Mouse (Mus musculus) v-Abl transformed pro-B cells (cell line): Measurements from ENCODE around the gene Atp8a1.

Experiments used
- in situ Hi-C, 2 experiments: fragments of 400-800 bp; cut with MboI; formaldehyde crosslinking; loops; one replicate each; pipeline ENCODE4 v1.15.1; 2025; ENCODE audit not compliant: unreplicated experiment in 2 of 2

The Atp8a1 gene

GRCm38 (mm10) chr5:67699418-67699817, 147.8 kb downstream of the Atp8a1 start:
- in situ Hi-C loops = no loop called here

GRCm38 (mm10) chr5:67698176-67698575, 149.1 kb downstream of the Atp8a1 start:
- in situ Hi-C loops = no loop called here

DNA sequence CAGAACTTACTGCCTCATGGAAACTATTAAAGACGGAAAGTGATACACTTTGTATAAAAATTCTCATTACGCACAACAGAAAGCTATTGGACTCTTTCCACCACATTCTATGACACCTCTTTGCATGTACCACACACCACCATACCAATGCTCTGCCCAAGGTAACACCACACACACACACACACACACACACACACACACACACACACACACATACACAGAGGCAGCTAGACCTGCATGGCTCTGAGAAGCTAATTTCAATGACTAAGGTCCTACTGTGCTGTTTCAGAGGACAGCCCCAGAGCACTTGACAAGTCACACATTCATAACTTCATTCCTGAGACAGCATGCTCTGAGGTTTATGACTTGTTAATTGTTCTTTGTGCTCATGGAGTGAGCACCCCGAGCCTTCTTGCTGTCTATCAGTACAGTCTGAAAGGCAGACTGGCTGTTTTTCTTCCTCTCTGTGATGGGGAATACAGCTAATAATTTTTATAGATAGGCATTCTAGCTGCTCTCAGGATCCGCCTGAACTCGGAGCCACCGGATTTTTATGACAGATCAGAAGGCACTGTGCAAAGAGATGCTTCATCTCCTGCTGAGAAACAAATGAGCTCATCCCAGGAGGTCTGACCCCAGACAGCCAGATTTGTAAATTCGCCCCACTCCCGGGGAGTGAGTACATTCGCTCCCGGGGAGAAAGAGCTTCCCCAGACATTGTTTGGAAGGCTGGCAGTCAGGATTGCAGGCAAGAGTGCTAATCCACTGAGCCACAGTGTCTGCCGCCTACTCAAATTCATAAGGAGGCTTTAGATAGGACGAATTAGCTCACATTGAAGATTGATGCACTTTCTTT, 150.3 kb downstream of the Atp8a1 start:
- in situ Hi-C loops = no loop called here

GRCm38 (mm10) chr5:67695055-67695710, 152.1 kb downstream of the Atp8a1 start:
- in situ Hi-C loops = no loop called here

DNA sequence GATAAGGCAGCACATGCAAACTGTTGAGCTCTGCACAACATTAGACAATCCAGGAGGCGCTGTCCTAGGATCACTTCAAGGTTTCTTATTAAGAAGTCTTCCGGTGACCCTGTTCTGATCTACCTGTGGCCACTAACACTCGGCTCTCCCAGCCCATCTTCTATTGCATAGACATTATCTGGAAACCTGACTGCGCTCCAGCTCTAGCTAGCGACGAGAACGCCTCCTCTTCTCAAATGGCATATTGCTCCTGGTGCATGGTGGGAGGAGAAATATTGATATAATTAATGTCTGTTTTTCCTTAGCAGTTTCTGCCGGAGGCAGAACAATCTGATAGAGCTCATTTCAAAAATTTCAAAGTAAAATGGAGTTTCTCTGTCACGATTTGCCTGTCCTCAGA, 156.9 kb downstream of the Atp8a1 start:
- in situ Hi-C loops = no loop called here

DNA sequence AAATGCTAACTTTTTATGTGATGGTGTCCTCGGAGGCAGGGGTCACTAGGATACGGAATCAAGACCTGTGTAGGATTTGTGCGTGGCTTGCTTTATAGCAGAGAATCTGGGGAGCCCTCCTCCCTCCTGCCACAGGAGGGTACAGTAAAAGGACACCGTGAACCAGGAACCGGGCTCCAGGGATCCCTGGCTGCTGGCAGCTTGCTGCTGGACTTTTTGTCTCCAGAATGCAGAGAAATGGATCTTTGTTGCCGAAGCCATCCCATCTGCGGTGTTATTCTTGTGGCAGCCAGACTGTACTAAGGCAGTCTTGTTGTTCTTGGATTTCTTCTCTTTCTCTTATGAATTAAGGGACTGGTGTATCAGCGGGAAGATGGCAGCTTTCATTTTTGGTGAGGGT, 159.2 kb downstream of the Atp8a1 start:
- in situ Hi-C loops = no loop called here

- in situ Hi-C loops = no loop called here
Measured at GRCm38 (mm10) chr5:67685906-67686305, 161.3 kb downstream of the Atp8a1 start.

DNA sequence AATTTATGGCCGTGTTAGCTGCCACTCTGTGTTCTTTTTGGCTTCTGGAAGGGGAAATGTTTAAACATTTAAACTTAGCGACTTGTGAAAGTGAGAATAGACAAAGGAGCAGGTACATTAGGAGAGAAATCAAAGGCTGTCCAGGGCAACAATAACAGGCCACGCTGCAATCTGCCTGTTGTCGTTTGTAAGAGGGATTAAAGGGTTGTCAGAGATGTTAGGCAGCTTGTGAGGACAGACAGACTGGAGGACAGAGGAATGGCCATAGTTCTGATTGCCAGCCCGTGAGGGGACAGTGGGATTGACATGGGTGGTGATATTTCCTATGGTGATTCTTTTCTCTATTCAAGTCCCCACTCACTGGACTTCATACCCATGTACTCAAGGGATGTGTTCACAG, 161.8 kb downstream of the Atp8a1 start:
- in situ Hi-C loops = no loop called here

DNA sequence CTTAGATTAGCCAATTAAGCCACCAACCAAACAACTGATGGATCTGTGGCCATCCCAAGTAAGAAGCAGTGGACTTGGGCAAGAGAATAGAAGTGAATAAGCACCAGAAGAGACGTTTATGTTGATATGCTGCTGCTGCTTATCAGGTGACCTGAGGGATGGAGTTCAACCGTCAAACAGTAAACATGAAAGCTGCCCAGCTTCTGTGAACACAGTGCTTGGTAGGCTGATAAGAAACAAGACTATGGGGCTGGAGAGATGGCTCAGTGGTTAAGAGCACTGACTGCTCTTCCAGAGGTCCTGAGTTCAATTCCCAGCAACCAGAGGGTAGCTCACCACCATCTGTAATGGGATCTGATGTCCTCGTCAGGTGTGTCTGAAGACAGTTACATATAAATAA, 168.4 kb downstream of the Atp8a1 start:
- in situ Hi-C loops = no loop called here

DNA sequence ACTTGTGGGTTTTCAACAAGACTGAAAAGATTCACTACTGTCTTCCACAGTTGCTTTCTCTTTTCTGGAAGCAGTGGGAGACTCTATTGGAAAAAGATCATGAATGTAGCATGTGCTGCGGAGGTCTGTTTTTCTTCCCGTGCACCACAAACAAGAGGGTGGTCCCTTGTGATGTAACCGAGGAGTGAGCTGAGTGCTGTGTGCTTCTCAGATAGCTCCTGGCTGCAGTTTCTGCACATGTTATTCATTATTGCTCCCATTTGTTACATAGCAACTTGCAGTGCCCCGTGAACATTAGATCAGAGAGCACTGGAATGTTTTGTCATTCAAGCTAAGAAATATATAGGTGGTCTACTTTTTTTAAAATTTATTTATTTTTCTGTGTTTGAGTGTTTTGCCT, 174.2 kb downstream of the Atp8a1 start:
- in situ Hi-C loops = no loop called here

DNA sequence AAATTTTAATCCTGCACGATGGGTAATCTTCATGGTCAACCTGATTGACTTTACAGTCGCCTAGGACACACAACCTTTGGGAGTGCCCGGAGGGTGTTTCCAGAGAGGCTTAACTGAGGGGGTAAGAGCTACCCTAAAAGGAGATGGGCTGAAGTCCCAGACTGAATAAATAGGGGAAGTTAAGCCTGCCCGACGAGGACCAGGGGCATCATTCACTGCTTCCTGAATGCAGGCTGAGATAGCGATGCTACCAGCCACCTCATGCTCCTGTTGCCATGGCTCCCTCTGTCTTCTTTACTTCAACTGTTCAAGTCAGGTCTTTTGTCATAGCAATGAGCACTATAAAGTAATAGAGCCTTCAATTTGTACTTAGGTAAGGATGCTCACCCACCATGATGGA, 177.1 kb downstream of the Atp8a1 start:
- in situ Hi-C loops = no loop called here

DNA sequence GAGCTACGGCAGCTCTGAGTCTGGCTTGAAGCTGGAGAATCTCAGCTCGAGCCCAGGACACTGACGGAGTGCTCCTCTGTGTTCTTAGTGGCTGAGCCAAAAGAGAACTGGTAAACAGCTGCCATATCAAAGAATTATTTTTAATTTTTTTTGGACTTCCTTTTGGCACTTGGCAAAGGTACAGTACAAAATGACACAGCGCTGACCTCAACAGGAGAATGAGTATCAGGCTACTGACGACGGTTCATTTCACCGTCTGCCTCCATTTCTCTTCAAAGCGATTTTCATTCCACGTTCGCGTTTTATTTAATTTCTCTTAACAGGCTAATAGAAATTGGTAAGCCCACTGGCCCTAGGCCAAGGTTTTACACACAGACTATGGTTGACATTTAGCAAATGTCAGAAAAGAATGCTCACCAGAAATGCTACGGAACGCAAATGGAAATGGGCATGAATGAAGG, 177.8 kb downstream of the Atp8a1 start:
- in situ Hi-C loops = no loop called here

DNA sequence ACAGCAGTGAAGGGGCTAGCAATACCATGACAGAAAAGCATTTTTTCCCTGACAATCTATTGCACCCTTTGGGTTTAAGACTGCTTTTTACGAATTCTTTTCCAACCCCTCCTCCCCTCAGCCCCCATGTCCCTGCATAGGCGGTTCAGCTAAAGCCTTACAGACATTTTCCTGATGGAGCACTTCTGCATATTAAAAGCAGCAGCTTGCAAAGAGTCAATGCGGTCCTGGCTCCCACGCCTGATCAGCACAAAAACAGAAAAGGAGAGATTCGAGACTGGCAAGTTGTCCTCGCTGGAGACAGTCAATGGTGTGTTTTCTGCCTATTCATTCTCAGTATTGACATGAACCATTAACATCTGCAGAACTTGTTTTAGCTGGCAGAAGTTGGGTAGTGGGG, 184.5 kb downstream of the Atp8a1 start:
- in situ Hi-C loops = no loop called here

GRCm38 (mm10) chr5:67659864-67660263, 187.4 kb downstream of the Atp8a1 start:
- in situ Hi-C loops = no loop called here

DNA sequence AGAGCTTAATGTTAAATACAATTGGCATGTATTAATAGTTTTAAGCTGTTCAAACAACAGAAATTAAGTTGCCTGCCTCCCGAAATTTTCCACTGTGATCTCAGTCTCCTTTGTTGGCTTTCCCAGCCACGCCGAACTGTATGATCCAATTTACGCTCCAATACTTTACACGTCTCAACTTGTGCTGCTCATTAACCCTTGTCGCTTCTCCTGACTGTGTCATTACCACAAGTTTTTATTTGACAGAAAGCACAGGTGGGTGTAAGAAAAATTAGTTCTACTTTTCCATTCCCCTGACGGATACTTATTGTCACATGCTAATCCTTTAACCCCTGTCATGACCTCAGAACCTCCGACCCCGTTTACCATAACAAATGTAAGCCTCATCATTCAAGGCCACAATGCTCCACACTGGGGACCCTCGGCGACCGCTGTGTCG, 190.4 kb downstream of the Atp8a1 start:
- in situ Hi-C loops = no loop called here

GRCm38 (mm10) chr5:67655696-67656519, 191.3 kb downstream of the Atp8a1 start:
- in situ Hi-C loops = no loop called here

- in situ Hi-C loops = no loop called here
Measured at GRCm38 (mm10) chr5:67654572-67654971, 192.7 kb downstream of the Atp8a1 start.

- in situ Hi-C loops = no loop called here
Measured at GRCm38 (mm10) chr5:67653543-67653942, 193.7 kb downstream of the Atp8a1 start.

DNA sequence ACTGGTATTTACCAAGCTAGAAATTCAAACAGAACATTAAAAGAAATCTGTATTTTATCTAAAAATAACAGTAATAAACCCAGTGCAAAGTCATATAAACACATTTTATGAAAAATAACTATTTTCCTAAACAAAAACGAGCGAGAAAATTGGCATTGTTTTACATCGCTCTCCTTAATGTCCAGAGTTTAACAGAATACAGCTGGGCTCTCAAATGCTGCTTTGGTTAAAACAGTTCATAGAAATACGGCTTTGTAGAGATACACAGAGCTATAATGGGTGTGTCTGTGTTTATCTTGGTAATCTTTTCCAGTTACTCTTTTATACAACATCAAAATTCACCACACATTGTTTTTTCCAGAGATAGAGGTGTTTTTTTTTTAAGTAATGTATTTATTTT, 194.8 kb downstream of the Atp8a1 start:
- in situ Hi-C loops = no loop called here

GRCm38 (mm10) chr5:67650021-67650420, 197.2 kb downstream of the Atp8a1 start:
- in situ Hi-C loops = no loop called here

DNA sequence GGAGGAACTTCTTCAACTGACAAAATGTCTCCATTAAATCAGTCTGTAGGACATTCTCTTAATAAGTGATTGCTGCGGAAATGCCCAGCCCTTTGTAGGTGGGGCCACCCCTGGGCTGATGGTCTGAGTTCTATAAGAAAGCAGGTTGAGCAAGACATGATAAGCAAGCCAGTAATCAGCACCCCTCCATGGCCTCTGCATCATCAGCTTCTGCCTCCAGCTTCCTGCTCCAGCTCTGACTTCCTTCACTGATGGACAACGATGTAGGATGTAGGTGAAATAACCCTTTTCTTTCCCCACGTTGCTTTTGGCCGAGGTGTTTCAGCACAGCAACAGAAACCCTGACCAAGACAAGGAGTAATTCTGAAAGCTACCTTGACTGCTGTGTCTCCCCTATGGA, 198.1 kb downstream of the Atp8a1 start:
- in situ Hi-C loops = no loop called here
